Mouse (Mus musculus) gastrocnemius, postnatal 10 days (tissue): Measurements from ENCODE around the gene Ccnq. TPM values are rescaled to one million over a fixed set of nuclear protein-coding genes. Genes with fewer than 3 reads are reported as not detected.

Experiments
- DNase-seq: peaks from one replicate; pipeline ENCODE4 v3.0.0; 2021; ENCODE audit warnings: mixed read lengths
- long read RNA-seq, 2 experiments: library from polyadenylated mRNA; stranded (forward); transcript quantifications; one replicate each; pipeline ENCODE4 v2.0.0; 2021
- total RNA-seq, 2 experiments: library from RNA; stranded (reverse); gene quantifications; 2 replicates each; pipeline ENCODE4 v1.2.3; 2021

Ccnq gene
- total RNA-seq, result 10 to 100 TPM; 14.4 to 16.4 TPM
- long read RNA-seq, experiment 1, transcript Ccnq-201 (1 exons, 1,224 nt), result major isoform, 15 of 15 reads
- long read RNA-seq, experiment 1, partial matches to known transcripts, result 0 of 15 reads
- long read RNA-seq, experiment 1, other reads (novel, unspliced or antisense), result 0 of 15 reads
- long read RNA-seq, experiment 2, transcript Ccnq-201 (1 exons, 1,224 nt), result major isoform, 28 of 28 reads
- long read RNA-seq, experiment 2, partial matches to known transcripts, result 0 of 28 reads
- long read RNA-seq, experiment 2, other reads (novel, unspliced or antisense), result 0 of 28 reads

GRCm38 (mm10) chr11:78750885-78751842, at the start of gene Ccnq:
TSS of gene Ccnq (minus strand) at chr11:78751729.
- DNase-seq, result peak; percentile 79

GRCm38 (mm10) chr11:78801094-78801493, 49.6 kb upstream of the Ccnq start:
- no peak for DNase-seq

GRCm38 (mm10) chr11:78796072-78796729, 44.7 kb upstream of the Ccnq start:
- DNase-seq, result no peak

GRCm38 (mm10) chr11:78793116-78793515, 41.6 kb upstream of the Ccnq start:
- no peak for DNase-seq

- DNase-seq, result no peak
Measured at GRCm38 (mm10) chr11:78792465-78792864, 40.9 kb upstream of the Ccnq start.

- DNase-seq, result no peak
Measured at GRCm38 (mm10) chr11:78792055-78792454, 40.5 kb upstream of the Ccnq start.

- DNase-seq, result peak; percentile 49
Measured at GRCm38 (mm10) chr11:78791582-78791981, 40.1 kb upstream of the Ccnq start.

GRCm38 (mm10) chr11:78789370-78790060, 38.0 kb upstream of the Ccnq start:
- no peak for DNase-seq

- no peak for DNase-seq
Measured at GRCm38 (mm10) chr11:78786013-78786431, 34.5 kb upstream of the Ccnq start.

- no peak for DNase-seq
Measured at GRCm38 (mm10) chr11:78782791-78783347, 31.3 kb upstream of the Ccnq start.

GRCm38 (mm10) chr11:78782326-78782725, 30.8 kb upstream of the Ccnq start:
- DNase-seq, result no peak

GRCm38 (mm10) chr11:78780571-78780970, 29.0 kb upstream of the Ccnq start:
- DNase-seq, result no peak

GRCm38 (mm10) chr11:78780002-78780401, 28.5 kb upstream of the Ccnq start:
- no peak for DNase-seq

- DNase-seq, result no peak
Measured at GRCm38 (mm10) chr11:78777851-78778680, 26.5 kb upstream of the Ccnq start.

- no peak for DNase-seq
Measured at GRCm38 (mm10) chr11:78771751-78772283, 20.3 kb upstream of the Ccnq start.

GRCm38 (mm10) chr11:78770436-78770835, 18.9 kb upstream of the Ccnq start:
- DNase-seq, result no peak

- DNase-seq, result no peak
Measured at GRCm38 (mm10) chr11:78768778-78769177, 17.2 kb upstream of the Ccnq start.

- DNase-seq, result no peak
Measured at GRCm38 (mm10) chr11:78766069-78766830, 14.7 kb upstream of the Ccnq start.

GRCm38 (mm10) chr11:78764820-78765219, 13.3 kb upstream of the Ccnq start:
- no peak for DNase-seq

GRCm38 (mm10) chr11:78764304-78764703, 12.8 kb upstream of the Ccnq start:
- no peak for DNase-seq
